Mouse (Mus musculus) stomach, postnatal 0 days (tissue): ENCODE measurements around the gene Tbc1d2b. TPM values are rescaled to one million over a fixed set of nuclear protein-coding genes. Genes with fewer than 3 reads are reported as not detected.
A peak's percentile ranks its signal among the peaks of the same experiment; 100 is the strongest.

Experiments
- ATAC-seq: fragments of 200-750 bp; cut with Nextera tagmentation; 2 replicates; pipeline ENCODE4 v1.8.0; 2017; ENCODE audit not compliant: low FRiP score, low TSS enrichment
- DNase-seq: peaks from one replicate; pipeline ENCODE4 v3.0.0-alpha.2; 2016; ENCODE audit warnings: low spot score
- H3K27ac ChIP-seq: fragments of 300-500 bp; sonication (generic); replicated peaks from 2 replicates; pipeline ENCODE4 v1.5.1; 2014; ENCODE audit warnings: mild to moderate bottlenecking, control low read depth
- H3K27me3 ChIP-seq: fragments of 300-500 bp; sonication (generic); 2 replicates; pipeline ENCODE4 v1.6.1; 2014; ENCODE audit warnings: low read length; ENCODE audit not compliant: control insufficient read depth, insufficient read depth
- H3K36me3 ChIP-seq: fragments of 300-500 bp; sonication (generic); 2 replicates; pipeline ENCODE4 v1.6.1; 2014; ENCODE audit warnings: low read length, mixed read lengths; ENCODE audit not compliant: control insufficient read depth, insufficient read depth
- H3K4me1 ChIP-seq: fragments of 300-500 bp; sonication (generic); replicated peaks from 2 replicates; pipeline ENCODE4 v1.6.1; 2014; ENCODE audit warnings: antibody characterized with exemption; ENCODE audit not compliant: control insufficient read depth, insufficient read depth
- H3K4me2 ChIP-seq: fragments of 300-500 bp; sonication (generic); replicated peaks from 2 replicates; pipeline ENCODE4 v1.6.1; 2014; ENCODE audit warnings: low read depth, mild to moderate bottlenecking, control low read depth, moderate library complexity
- H3K4me3 ChIP-seq: fragments of 300-500 bp; sonication (generic); 2 replicates; pipeline ENCODE4 v1.5.1; 2014; ENCODE audit warnings: low read depth, low read length, control low read depth
- H3K9ac ChIP-seq: fragments of 300-500 bp; sonication (generic); 2 replicates; pipeline ENCODE4 v1.6.1; 2014; ENCODE audit warnings: mild to moderate bottlenecking, low read length, control low read depth, mixed read lengths
- H3K9me3 ChIP-seq: fragments of 300-500 bp; sonication (generic); 2 replicates; pipeline ENCODE4 v1.6.1; 2016; ENCODE audit warnings: low read length; ENCODE audit not compliant: control insufficient read depth
- CTCF ChIP-seq: IDR thresholded peaks from 2 replicates; pipeline ENCODE4 v1.5.1; 2016; ENCODE audit warnings: antibody characterized with exemption, low read depth, mild to moderate bottlenecking, moderate library complexity
- EP300 ChIP-seq: optimal IDR thresholded peaks from 2 replicates; pipeline ENCODE3; 2016; ENCODE audit warnings: antibody characterized with exemption
- WGBS: fragments of 180-500 bp; shearing (Covaris S2); extraction: QIAGEN DNeasy Blood & Tissue Kit; methylation state at CpG from one replicate; pipeline ENCODE4 v1.1.7; 2014; 5-methylcytosine and 5-hydroxymethylcytosine counted together
- polyA plus RNA-seq: library from polyadenylated mRNA; unstranded; fragments of >200 nt; fragmentation: Nextera tagmentation; extraction: Ambion mirVana; gene quantifications from 2 replicates; pipeline ENCODE4 v1.2.1, GENCODE M21; 2015

The Tbc1d2b gene
- polyA plus RNA-seq, 1 experiment from 2014 or later: 6.6 TPM

DNA sequence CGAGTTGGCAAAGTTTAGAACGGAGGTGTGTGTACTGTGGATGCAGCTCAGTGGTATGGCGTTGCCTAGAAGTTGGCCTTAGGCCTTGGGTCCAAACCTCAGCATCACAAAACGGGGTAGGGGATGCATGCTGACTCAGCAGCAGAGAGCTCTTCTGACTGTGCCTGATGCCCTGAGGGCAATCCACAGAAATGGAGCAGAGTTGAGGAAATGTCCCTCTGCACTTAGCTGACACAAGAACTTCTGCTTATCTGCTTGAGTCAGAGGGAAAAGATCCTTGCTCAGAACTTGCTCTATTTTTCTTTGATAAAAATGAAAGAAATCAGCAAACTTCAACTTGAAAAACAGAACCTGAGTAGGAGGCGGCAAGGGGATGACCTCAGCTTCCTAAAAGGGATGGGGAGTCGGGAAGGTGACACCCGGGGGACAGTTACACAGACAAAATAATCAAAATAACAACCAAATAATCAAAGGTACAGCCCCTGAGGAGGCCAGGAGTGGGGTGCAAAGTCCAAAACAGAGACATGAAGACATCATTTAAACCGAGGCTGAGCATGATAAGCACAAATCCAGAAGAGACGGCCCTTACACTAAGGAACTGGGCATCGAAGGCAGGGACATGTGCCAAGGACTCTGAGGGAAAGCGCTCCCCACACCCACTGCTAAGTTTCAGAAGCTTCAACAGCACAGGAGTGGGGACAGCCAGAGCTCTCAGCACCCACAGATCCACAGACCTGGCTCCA, 54.2 kb downstream of the Tbc1d2b start:
- Histone ChIP-seq H3K4me1 (no peaks in the 10 kb centered on the region), H3K36me3 (peaks cover 21% of the 10 kb centered on the region), H3K27ac (no peak overlapping the region), H3K4me3 (no peak overlapping the region), H3K9ac (no peak overlapping the region), H3K4me2 (no peak overlapping the region), H3K27me3 (no peaks in the 10 kb centered on the region), H3K9me3 (no peaks in the 10 kb centered on the region)
- TF ChIP-seq EP300 (no peak), CTCF (no peak)
- ATAC-seq (no peak), DNase-seq (no peak)
- WGBS: 75% methylated on average over 11 of the region's 11 CpGs

DNA sequence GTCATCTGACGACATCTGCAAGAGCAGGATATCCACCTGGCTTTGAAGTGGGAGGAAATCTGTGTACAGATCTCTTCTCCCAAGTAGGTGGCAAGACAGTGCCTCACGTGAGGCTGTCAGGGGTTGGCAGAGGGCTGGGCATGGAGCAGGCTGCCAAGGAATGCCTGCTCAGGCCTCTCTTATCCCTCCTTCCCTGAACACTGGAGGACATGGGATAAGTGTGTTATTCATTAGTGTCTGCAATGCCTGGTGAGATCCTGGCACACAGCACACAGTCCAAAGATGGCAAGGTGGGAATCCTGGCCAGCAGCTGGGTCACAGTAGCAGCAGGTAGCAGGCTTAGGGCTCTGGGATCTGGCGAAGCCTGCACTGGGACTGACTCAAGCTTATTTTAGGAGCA, 57.5 kb downstream of the Tbc1d2b start:
- H3K36me3 ChIP-seq: peaks cover 20% of the 10 kb centered on the region; the same call in 1 of the 2 replicates
- no peak overlapping the region for H3K4me3 ChIP-seq
- no peaks in the 10 kb centered on the region for H3K27me3 ChIP-seq
- 75% methylated on average over 3 of the region's 3 CpGs for WGBS
- no peak for TF ChIP-seq CTCF
- TF ChIP-seq EP300: no peak
- H3K9me3 ChIP-seq: no peaks in the 10 kb centered on the region
- H3K27ac ChIP-seq: no peak overlapping the region
- no peak for ATAC-seq
- no peak overlapping the region for H3K9ac ChIP-seq
- H3K4me1 ChIP-seq: no peaks in the 10 kb centered on the region
- no peak for DNase-seq
- H3K4me2 ChIP-seq: no peak overlapping the region

DNA sequence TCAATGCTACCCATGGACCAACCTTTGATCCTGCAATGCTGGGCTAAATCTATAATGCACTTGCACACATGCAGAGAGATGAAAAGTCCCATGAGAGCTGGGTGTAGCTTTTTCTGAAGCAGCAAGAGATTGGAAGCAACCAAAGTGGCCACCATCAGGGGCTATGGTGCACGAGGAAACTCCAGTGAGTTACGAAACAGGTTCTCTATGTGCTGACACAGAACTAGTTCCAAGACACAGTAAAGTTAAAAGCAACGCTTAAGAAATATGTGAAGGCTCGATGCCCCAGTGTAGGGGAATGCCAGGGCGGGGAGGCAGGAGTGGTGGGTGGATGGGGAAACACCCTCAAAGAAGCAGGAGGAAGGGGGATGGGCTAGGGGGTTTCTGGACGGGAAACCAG, 61.9 kb downstream of the Tbc1d2b start:
- Histone ChIP-seq H3K4me1 (no peaks in the 10 kb centered on the region), H3K36me3 (peaks cover 26% of the 10 kb centered on the region), H3K27ac (no peak overlapping the region), H3K4me3 (no peak overlapping the region), H3K27me3 (no peaks in the 10 kb centered on the region), H3K9me3 (no peaks in the 10 kb centered on the region), H3K9ac (no peak overlapping the region), H3K4me2 (no peak overlapping the region)
- 71% methylated on average over 6 of the region's 6 CpGs for WGBS
- TF ChIP-seq CTCF (no peak), EP300 (no peak)
- no peak for DNase-seq
- no peak for ATAC-seq

DNA sequence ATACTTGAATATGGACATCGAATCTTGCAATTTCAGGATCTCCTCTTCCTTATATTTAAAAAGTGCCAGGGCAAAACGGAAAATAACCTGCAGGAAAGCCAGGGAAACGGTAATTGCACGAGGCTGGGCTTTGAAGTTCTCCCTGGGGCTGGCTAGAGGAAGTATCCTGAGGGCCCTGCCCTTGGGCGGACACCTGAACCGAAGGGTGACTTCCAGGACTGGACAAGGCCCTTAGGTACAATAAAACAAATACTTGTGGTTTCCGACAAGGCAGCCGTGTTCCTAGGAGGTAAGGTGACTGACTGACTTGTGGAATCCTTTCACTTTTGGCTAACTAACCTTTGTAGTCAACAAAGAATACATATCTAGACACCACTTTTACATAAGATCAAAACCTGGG, 62.8 kb downstream of the Tbc1d2b start:
- Histone ChIP-seq H3K9me3 (no peaks in the 10 kb centered on the region), H3K4me1 (no peaks in the 10 kb centered on the region), H3K4me3 (no peak overlapping the region), H3K36me3 (peaks cover 28% of the 10 kb centered on the region), H3K4me2 (no peak overlapping the region), H3K27me3 (no peaks in the 10 kb centered on the region), H3K27ac (no peak overlapping the region), H3K9ac (no peak overlapping the region)
- ATAC-seq (no peak), DNase-seq (no peak)
- 70% methylated on average over 8 of the region's 8 CpGs for WGBS
- TF ChIP-seq CTCF: no peak
- TF ChIP-seq EP300: no peak

DNA sequence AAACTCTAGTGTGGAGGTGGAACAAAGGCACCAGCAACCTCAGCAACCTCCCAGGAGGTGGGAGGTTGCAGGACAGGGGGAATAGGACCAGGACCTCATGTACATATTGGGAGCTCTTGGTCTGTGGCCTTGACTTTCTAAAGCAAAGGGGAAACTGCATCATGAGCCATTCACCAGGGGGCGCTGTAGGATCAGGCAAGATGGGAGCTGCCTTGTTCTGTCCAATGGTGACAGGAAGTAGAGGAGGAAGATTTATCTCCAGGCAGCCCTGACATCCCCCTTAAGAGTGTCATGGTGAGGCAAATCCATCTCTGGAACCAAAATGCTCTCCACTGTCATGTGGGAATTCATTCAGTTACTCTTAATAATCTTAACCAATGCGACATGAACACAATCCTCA, 64.1 kb downstream of the Tbc1d2b start:
- TF ChIP-seq CTCF (peak; percentile 96), EP300 (no peak)
- Histone ChIP-seq H3K4me1 (no peaks in the 10 kb centered on the region), H3K27ac (no peak overlapping the region), H3K9me3 (no peaks in the 10 kb centered on the region), H3K36me3 (peaks cover 28% of the 10 kb centered on the region), H3K9ac (no peak overlapping the region), H3K27me3 (no peaks in the 10 kb centered on the region), H3K4me3 (no peak overlapping the region), H3K4me2 (no peak overlapping the region)
- ATAC-seq (peak; percentile 63), DNase-seq (peak; percentile 82)
- WGBS: 42% methylated on average over 2 of the region's 2 CpGs

DNA sequence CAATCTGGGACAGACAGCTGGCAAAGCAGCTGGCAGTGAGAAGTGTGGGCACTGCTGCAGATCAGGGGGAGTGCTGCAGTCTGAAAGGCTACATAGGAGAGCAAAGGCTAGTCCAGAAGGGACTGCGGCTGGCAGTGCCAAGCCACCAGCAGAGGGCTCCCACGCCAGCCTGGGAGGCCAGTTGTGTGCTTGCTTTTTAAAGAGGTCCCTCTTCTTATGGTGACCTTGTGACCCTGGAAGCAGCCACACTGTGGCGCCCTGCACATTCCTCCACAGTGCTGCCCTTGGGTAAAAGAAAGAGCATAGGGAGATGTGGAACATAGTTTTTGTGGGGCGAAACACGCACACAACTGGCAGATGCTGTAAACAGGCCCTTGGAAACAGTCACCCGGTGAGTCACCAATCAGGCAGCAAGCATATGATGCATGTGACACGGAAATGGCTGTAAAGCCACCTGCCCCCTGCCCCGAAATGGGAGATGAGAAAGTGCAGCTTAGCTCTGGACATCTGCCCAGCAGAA, 66.1 kb downstream of the Tbc1d2b start:
- DNase-seq: no peak
- Histone ChIP-seq H3K4me1 (no peaks in the 10 kb centered on the region), H3K9ac (no peak overlapping the region), H3K36me3 (peaks cover 20% of the 10 kb centered on the region), H3K4me2 (no peak overlapping the region), H3K9me3 (no peaks in the 10 kb centered on the region), H3K27me3 (no peaks in the 10 kb centered on the region), H3K27ac (no peak overlapping the region), H3K4me3 (no peak overlapping the region)
- WGBS: 61% methylated on average over 8 of the region's 8 CpGs
- no peak for ATAC-seq
- no peak for TF ChIP-seq EP300
- TF ChIP-seq CTCF: peak; percentile 56
